Mouse (Mus musculus) embryonic fibroblast, embryonic 13.5 days (primary cell): ENCODE data around the gene Ctnna2.

ENCODE experiments used
- CTCF ChIP-seq: IDR thresholded peaks from 2 replicates; pipeline ENCODE4 v1.5.1; 2011; ENCODE audit warnings: mild to moderate bottlenecking, control low read depth, low read length, moderate library complexity, borderline replicate concordance; ENCODE audit not compliant: insufficient read depth
- POLR2A ChIP-seq: IDR thresholded peaks from 2 replicates; pipeline ENCODE4 v1.6.1; 2011; ENCODE audit warnings: low read depth, mild to moderate bottlenecking, control low read depth, low read length, moderate library complexity

- TF ChIP-seq CTCF = no peak
- TF ChIP-seq POLR2A = no peak
Measured at GRCm38 (mm10) chr6:77868119-77868518, 111.4 kb downstream of the Ctnna2 start.
